Mouse (Mus musculus): ENCODE measurements around the gene Sorcs2. TPM values are rescaled to one million over a fixed set of nuclear protein-coding genes. Genes with fewer than 3 reads are reported as not detected.

Gene Sorcs2
- total and polyA plus RNA-seq, 2 experiments, result 0.09 to 0.12 TPM

- Histone ChIP-seq H3K4me1 (ENCODE audit: control insufficient read depth, insufficient read depth, low read length) (no peaks in the 10 kb centered on the region), H3K79me2 (ENCODE audit: control insufficient read depth, insufficient read depth, low read length) (no peaks in the 10 kb centered on the region), H3K36me3 (ENCODE audit: control insufficient read depth, insufficient read depth, low read length) (no peaks in the 10 kb centered on the region), H3K9ac (ENCODE audit: low read depth, low read length) (no peak overlapping the region), H3K27ac (replicated peaks; ENCODE audit: insufficient read depth, low read depth, low read length) (no peak overlapping the region), H3K27me3 (ENCODE audit: control insufficient read depth, insufficient read depth, low read length) (no peaks in the 10 kb centered on the region), H3K4me3 (ENCODE audit: insufficient read depth, low read depth, low read length) (no peak overlapping the region)
- peak; percentile 3 for DNase-seq (ENCODE audit: extremely low read depth, low read depth, low spot score)
- WGBS, result 65% methylated on average over 9 of the region's 9 CpGs
- TF ChIP-seq POLR2A (IDR thresholded peaks at IDR 0.05; ENCODE audit: extremely low read depth, insufficient read depth, low read length) (no peak), CTCF (IDR thresholded peaks at IDR 0.05; ENCODE audit: low read depth, low read length) (no peak)
Observed at GRCm38 (mm10) chr5:36389731-36390590, 8.0 kb downstream of the Sorcs2 start.

GRCm38 (mm10) chr5:36385062-36385461, 12.9 kb downstream of the Sorcs2 start:
- DNase-seq (ENCODE audit: extremely low read depth, low read depth, low spot score), result no peak
- H3K27ac ChIP-seq (replicated peaks; ENCODE audit: insufficient read depth, low read depth, low read length), result no peak overlapping the region
- no peak overlapping the region for H3K9ac ChIP-seq (ENCODE audit: low read depth, low read length)
- no peaks in the 10 kb centered on the region for H3K4me1 ChIP-seq (ENCODE audit: control insufficient read depth, insufficient read depth, low read length)
- TF ChIP-seq CTCF (IDR thresholded peaks at IDR 0.05; ENCODE audit: low read depth, low read length), result no peak
- no peak for TF ChIP-seq POLR2A (IDR thresholded peaks at IDR 0.05; ENCODE audit: extremely low read depth, insufficient read depth, low read length)
- H3K27me3 ChIP-seq (ENCODE audit: control insufficient read depth, insufficient read depth, low read length), result no peaks in the 10 kb centered on the region
- no peaks in the 10 kb centered on the region for H3K36me3 ChIP-seq (ENCODE audit: control insufficient read depth, insufficient read depth, low read length)
- WGBS, result 57% methylated on average over 5 of the region's 5 CpGs
- no peak overlapping the region for H3K4me3 ChIP-seq (ENCODE audit: insufficient read depth, low read depth, low read length)
- no peaks in the 10 kb centered on the region for H3K79me2 ChIP-seq (ENCODE audit: control insufficient read depth, insufficient read depth, low read length)

GRCm38 (mm10) chr5:36383431-36383830, 14.5 kb downstream of the Sorcs2 start:
- no peak for DNase-seq (ENCODE audit: extremely low read depth, low read depth, low spot score)
- H3K79me2 ChIP-seq (ENCODE audit: control insufficient read depth, insufficient read depth, low read length), result no peaks in the 10 kb centered on the region
- no peaks in the 10 kb centered on the region for H3K27me3 ChIP-seq (ENCODE audit: control insufficient read depth, insufficient read depth, low read length)
- H3K4me1 ChIP-seq (ENCODE audit: control insufficient read depth, insufficient read depth, low read length), result no peaks in the 10 kb centered on the region
- TF ChIP-seq POLR2A (IDR thresholded peaks at IDR 0.05; ENCODE audit: extremely low read depth, insufficient read depth, low read length), result no peak
- H3K9ac ChIP-seq (ENCODE audit: low read depth, low read length), result no peak overlapping the region
- 87% methylated on average over 4 of the region's 4 CpGs for WGBS
- H3K36me3 ChIP-seq (ENCODE audit: control insufficient read depth, insufficient read depth, low read length), result no peaks in the 10 kb centered on the region
- H3K4me3 ChIP-seq (ENCODE audit: insufficient read depth, low read depth, low read length), result no peak overlapping the region
- H3K27ac ChIP-seq (replicated peaks; ENCODE audit: insufficient read depth, low read depth, low read length), result no peak overlapping the region

GRCm38 (mm10) chr5:36382721-36383120, 15.2 kb downstream of the Sorcs2 start:
- 81% methylated on average over 4 of the region's 4 CpGs for WGBS

GRCm38 (mm10) chr5:36382134-36382693, 15.7 kb downstream of the Sorcs2 start:
- Histone ChIP-seq H3K4me1 (ENCODE audit: control insufficient read depth, insufficient read depth, low read length) (no peaks in the 10 kb centered on the region), H3K27ac (replicated peaks; ENCODE audit: insufficient read depth, low read depth, low read length) (no peak overlapping the region), H3K79me2 (ENCODE audit: control insufficient read depth, insufficient read depth, low read length) (no peaks in the 10 kb centered on the region), H3K4me3 (ENCODE audit: insufficient read depth, low read depth, low read length) (no peak overlapping the region), H3K27me3 (ENCODE audit: control insufficient read depth, insufficient read depth, low read length) (no peaks in the 10 kb centered on the region), H3K36me3 (ENCODE audit: control insufficient read depth, insufficient read depth, low read length) (no peaks in the 10 kb centered on the region), H3K9ac (ENCODE audit: low read depth, low read length) (no peak overlapping the region)
- TF ChIP-seq POLR2A (IDR thresholded peaks at IDR 0.05; ENCODE audit: extremely low read depth, insufficient read depth, low read length) (no peak), CTCF (IDR thresholded peaks at IDR 0.05; ENCODE audit: low read depth, low read length) (no peak)
- no peak for DNase-seq (ENCODE audit: extremely low read depth, low read depth, low spot score)
- whole genome bisulfite sequencing, result 79% methylated on average over 8 of the region's 8 CpGs

More at GRCm38 (mm10) chr5:36382721-36383120, 15.2 kb downstream of the Sorcs2 start:
- Histone ChIP-seq H3K4me3 (ENCODE audit: insufficient read depth, low read depth, low read length) (no peak overlapping the region), H3K79me2 (ENCODE audit: control insufficient read depth, insufficient read depth, low read length) (no peaks in the 10 kb centered on the region), H3K9ac (ENCODE audit: low read depth, low read length) (no peak overlapping the region), H3K27me3 (ENCODE audit: control insufficient read depth, insufficient read depth, low read length) (no peaks in the 10 kb centered on the region), H3K27ac (replicated peaks; ENCODE audit: insufficient read depth, low read depth, low read length) (no peak overlapping the region), H3K36me3 (ENCODE audit: control insufficient read depth, insufficient read depth, low read length) (no peaks in the 10 kb centered on the region), H3K4me1 (ENCODE audit: control insufficient read depth, insufficient read depth, low read length) (no peaks in the 10 kb centered on the region)
- no peak for DNase-seq (ENCODE audit: extremely low read depth, low read depth, low spot score)
- TF ChIP-seq POLR2A (IDR thresholded peaks at IDR 0.05; ENCODE audit: extremely low read depth, insufficient read depth, low read length) (no peak), CTCF (IDR thresholded peaks at IDR 0.05; ENCODE audit: low read depth, low read length) (no peak)

Data from liver, adult 2 months (tissue).